Mouse (Mus musculus) heart, embryonic 16.5 days (tissue): Measurements from ENCODE around the gene Tmem254c. TPM values are rescaled to one million over a fixed set of nuclear protein-coding genes. Genes with fewer than 3 reads are reported as not detected.
A peak's percentile ranks its signal among the peaks of the same experiment; 100 is the strongest.
"Not testable (repeated sequence)": the region's sequence is repeated elsewhere in the genome, so short reads cannot be mapped to it uniquely, and the experiment has no call there.

Experiments used
- ATAC-seq: fragments of 200-750 bp; cut with Nextera tagmentation; replicated peaks from 2 replicates; pipeline ENCODE4 v1.8.0; 2017; ENCODE audit warnings: moderate number of reproducible peaks; ENCODE audit not compliant: insufficient read depth, low FRiP score; ENCODE audit errors: extremely low read depth
- H3K27ac ChIP-seq: fragments of 300-500 bp; sonication (generic); 2 replicates; pipeline ENCODE4 v1.5.1; 2014; ENCODE audit warnings: mild to moderate bottlenecking, low read length, control low read depth, moderate library complexity
- H3K27me3 ChIP-seq: fragments of 300-500 bp; sonication (generic); 2 replicates; pipeline ENCODE4 v1.6.1; 2014; ENCODE audit warnings: low read length, mixed read lengths; ENCODE audit not compliant: control insufficient read depth, insufficient read depth
- H3K36me3 ChIP-seq: fragments of 300-500 bp; sonication (generic); 2 replicates; pipeline ENCODE4 v1.6.1; 2014; ENCODE audit not compliant: control insufficient read depth, insufficient read depth
- H3K4me1 ChIP-seq: fragments of 300-500 bp; sonication (generic); 2 replicates; pipeline ENCODE4 v1.6.1; 2014; ENCODE audit warnings: low read length, mixed read lengths; ENCODE audit not compliant: control insufficient read depth, insufficient read depth
- H3K4me2 ChIP-seq: fragments of 300-500 bp; sonication (generic); 2 replicates; pipeline ENCODE4 v1.6.1; 2014; ENCODE audit warnings: low read depth, mild to moderate bottlenecking, control low read depth, low read length
- H3K4me3 ChIP-seq: fragments of 300-500 bp; sonication (generic); 2 replicates; pipeline ENCODE4 v1.5.1; 2014; ENCODE audit warnings: mild to moderate bottlenecking, control low read depth, low read length
- H3K9ac ChIP-seq: fragments of 300-500 bp; sonication (generic); 2 replicates; pipeline ENCODE4 v1.6.1; 2014; ENCODE audit warnings: low read length, control low read depth
- H3K9me3 ChIP-seq: fragments of 300-500 bp; sonication (generic); replicated peaks from 2 replicates; pipeline ENCODE4 v1.6.1; 2016; ENCODE audit warnings: low read length; ENCODE audit not compliant: control insufficient read depth
- WGBS: fragments of 180-500 bp; shearing (Covaris S2); extraction: QIAGEN DNeasy Blood & Tissue Kit; methylation state at CpG from one replicate; pipeline ENCODE4 v1.1.7; 2014; 5-methylcytosine and 5-hydroxymethylcytosine counted together
- polyA plus RNA-seq: library from polyadenylated mRNA; unstranded; fragments of >200 nt; fragmentation: Nextera tagmentation; extraction: Ambion mirVana; gene quantifications from 2 replicates; pipeline ENCODE4 v1.2.1, GENCODE M21; 2015

The Tmem254c gene
- polyA plus RNA-seq, result 18.4 and 26.3 TPM in 2 replicates

GRCm38 (mm10) chr14:26067325-26067633, at the start of gene Tmem254c:
Gene Tmem254c, minus strand, starts transcription at chr14:26067355.
- WGBS, result no CpG with 5 or more reads among the region's 10 CpGs
- ATAC-seq, result peak; percentile 72
- H3K9ac ChIP-seq, H3K4me2 ChIP-seq, H3K4me3 ChIP-seq, H3K27ac ChIP-seq, H3K4me1 ChIP-seq, H3K36me3 ChIP-seq, H3K9me3 ChIP-seq, H3K27me3 ChIP-seq: not testable (repeated sequence)

GRCm38 (mm10) chr14:26097622-26098021, 30.5 kb upstream of the Tmem254c start:
- ATAC-seq, H3K4me3 ChIP-seq, H3K4me2 ChIP-seq, H3K4me1 ChIP-seq, H3K27me3 ChIP-seq, H3K27ac ChIP-seq, H3K9ac ChIP-seq, H3K36me3 ChIP-seq, H3K9me3 ChIP-seq: not testable (repeated sequence)
- WGBS, result no CpG with 5 or more reads among the region's 3 CpGs

DNA sequence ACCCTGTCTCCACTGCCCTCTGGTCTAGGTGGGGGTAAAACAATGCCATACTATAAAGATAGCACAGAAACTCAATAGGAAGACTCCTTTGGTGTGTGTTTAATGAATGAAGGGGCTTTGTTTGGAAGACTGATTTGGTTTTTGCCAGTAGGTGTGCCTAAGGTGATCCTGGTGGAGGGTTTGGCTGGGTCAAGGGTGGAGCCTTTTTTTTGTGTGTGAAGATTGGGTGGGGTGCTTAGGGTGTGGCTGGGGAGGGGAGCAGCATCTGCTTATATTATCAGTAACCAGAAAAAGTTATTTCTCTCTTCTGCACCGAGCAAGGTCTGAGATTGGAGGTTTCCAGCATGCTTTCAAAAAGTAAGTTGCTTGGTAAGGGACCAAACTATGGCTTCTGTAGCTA, 14.8 kb upstream of the Tmem254c start, which contains the start of gene Cphx3:
Gene Cphx3, plus strand, starts transcription at position 301 of the 400 bp plus-strand sequence.
- H3K27ac ChIP-seq, ATAC-seq, H3K4me1 ChIP-seq, H3K4me3 ChIP-seq, H3K36me3 ChIP-seq, H3K27me3 ChIP-seq, H3K4me2 ChIP-seq, H3K9ac ChIP-seq, H3K9me3 ChIP-seq: not testable (repeated sequence)
- no CpG with 5 or more reads among the region's 1 CpGs for WGBS

DNA sequence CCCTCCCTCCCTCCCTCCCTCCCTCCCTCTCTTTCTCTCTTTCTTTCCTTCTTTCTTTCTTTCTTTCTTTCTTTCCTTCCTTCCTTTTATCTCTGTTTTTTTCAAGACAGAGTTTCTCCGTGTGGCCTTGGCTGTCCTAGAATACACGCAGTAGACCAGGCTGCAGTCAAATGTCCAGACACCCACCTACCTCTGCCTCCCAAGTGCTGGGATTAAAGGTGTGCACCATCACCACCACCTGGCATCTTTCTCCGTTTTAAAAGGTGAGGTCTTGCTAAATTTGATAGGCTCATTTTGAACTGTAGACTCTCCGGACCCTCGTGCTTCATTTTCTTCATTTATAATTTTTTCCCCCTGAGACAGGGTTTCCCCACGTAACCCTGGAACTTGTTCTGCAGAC, 14.1 kb upstream of the Tmem254c start, which contains the start of gene Cphx2:
Gene Cphx2, plus strand, starts transcription at position 301 of the 400 bp plus-strand sequence.
- no CpG with 5 or more reads among the region's 6 CpGs for WGBS

DNA sequence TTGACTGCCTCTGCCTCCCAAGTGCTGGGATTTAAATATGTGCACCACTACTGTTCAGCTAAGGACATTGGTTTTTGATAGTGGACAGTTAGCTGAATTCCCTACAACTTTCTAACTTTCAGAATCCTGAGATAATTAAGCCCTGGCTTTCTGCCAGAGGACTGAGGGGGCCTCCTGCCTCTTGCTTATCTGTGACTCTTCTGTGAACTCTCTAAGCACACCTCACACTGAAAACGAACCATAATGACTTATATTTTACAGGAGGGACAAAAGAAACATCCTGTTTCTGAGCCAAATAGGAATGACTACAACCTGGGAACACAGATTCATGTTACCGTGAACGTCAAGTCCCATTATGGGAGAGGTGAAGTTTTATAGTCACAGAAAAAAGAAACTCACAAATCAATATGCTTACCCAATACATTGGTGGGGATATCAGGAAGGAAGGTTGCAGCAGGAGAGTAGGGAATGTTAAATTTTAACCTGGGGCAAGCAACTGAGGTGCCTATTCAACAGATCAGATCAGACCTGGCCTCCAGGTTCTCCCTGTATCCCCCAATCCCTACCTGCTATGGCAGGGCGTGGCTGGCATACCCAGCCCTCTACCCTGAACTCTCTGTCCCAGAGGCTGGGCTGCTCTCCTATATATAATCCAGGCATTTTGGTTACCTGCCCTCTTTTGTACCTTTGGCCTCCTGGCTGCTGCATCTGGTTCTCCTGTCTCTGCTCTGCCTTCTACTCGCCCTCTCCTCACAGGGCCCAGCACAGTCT, 9.7 kb upstream of the Tmem254c start:
- H3K27me3 ChIP-seq, ATAC-seq, H3K27ac ChIP-seq, H3K36me3 ChIP-seq, H3K4me1 ChIP-seq, H3K4me2 ChIP-seq, H3K9ac ChIP-seq, H3K9me3 ChIP-seq, H3K4me3 ChIP-seq: not testable (repeated sequence)
- WGBS, result no CpG with 5 or more reads among the region's 5 CpGs

More for the DNA sequence above, 14.1 kb upstream of the Tmem254c start, which contains the start of gene Cphx2:
- H3K4me1 ChIP-seq, H3K27ac ChIP-seq, H3K4me2 ChIP-seq, H3K36me3 ChIP-seq, ATAC-seq, H3K4me3 ChIP-seq, H3K9ac ChIP-seq, H3K27me3 ChIP-seq, H3K9me3 ChIP-seq: not testable (repeated sequence)

GRCm38 (mm10) chr14:26066574-26067324, 406 bp downstream of the Tmem254c start:
- H3K27me3 ChIP-seq, H3K36me3 ChIP-seq, H3K9me3 ChIP-seq, H3K27ac ChIP-seq, H3K4me2 ChIP-seq, H3K4me1 ChIP-seq, H3K9ac ChIP-seq, H3K4me3 ChIP-seq: not testable (repeated sequence)
- no CpG with 5 or more reads among the region's 44 CpGs for WGBS
- ATAC-seq, result peak; percentile 72

DNA sequence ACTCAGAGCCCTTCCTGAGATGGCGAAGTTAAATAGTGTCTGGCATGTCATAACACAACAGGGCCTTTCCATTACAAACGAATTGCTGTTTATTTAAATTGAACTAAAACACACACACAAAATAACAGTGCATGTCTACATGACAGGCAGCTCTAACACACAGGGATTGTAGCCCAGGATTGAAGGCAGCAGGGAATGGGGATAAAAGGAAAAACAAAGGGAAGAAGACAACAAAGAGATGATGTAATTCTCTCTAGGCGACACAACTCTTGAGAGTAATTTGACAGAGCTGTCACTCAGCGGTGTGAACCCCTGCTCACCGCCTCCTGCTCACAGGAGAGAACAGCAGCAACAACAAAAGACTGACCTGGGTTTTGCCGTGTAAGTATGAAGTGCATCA, 7.8 kb downstream of the Tmem254c start:
- H3K9ac ChIP-seq, H3K27ac ChIP-seq, H3K27me3 ChIP-seq, H3K9me3 ChIP-seq, H3K4me3 ChIP-seq, ATAC-seq, H3K36me3 ChIP-seq, H3K4me1 ChIP-seq, H3K4me2 ChIP-seq: not testable (repeated sequence)
- no CpG with 5 or more reads among the region's 6 CpGs for WGBS

GRCm38 (mm10) chr14:26058184-26058583, 9.0 kb downstream of the Tmem254c start:
- not testable (repeated sequence) for H3K36me3 ChIP-seq, H3K27ac ChIP-seq, ATAC-seq, H3K4me2 ChIP-seq, H3K27me3 ChIP-seq, H3K4me3 ChIP-seq, H3K9me3 ChIP-seq, H3K4me1 ChIP-seq, H3K9ac ChIP-seq
- WGBS, result no CpG with 5 or more reads among the region's 3 CpGs

DNA sequence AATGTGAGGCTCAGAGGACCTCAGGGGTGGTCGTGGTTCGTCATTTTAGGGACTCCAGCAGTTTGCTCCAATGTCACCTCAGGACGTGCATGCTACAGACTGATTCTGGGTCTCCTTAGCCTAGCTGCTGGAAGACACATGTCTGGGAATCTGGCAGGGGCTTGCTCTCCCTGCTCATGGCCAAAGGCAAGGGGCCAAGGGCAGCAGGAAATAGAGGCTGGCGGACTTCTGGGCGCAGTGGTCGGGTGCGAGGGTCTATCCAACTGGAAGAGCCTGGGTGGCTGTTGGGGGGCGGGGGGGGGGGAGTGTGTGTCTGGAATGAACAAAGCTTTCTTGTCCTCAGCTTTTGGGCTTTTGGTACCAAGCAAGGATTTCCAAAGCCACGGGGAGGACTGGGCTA, 18.4 kb downstream of the Tmem254c start:
- H3K9me3 ChIP-seq, H3K36me3 ChIP-seq, ATAC-seq, H3K4me3 ChIP-seq, H3K4me2 ChIP-seq, H3K9ac ChIP-seq, H3K4me1 ChIP-seq, H3K27ac ChIP-seq, H3K27me3 ChIP-seq: not testable (repeated sequence)
- WGBS, result no CpG with 5 or more reads among the region's 9 CpGs
